Mouse (Mus musculus): ENCODE results near the gene Rslcan18. TPM values are rescaled to one million over a fixed set of nuclear protein-coding genes. Genes with fewer than 3 reads are reported as not detected.
A peak's percentile ranks its signal among the peaks of the same experiment; 100 is the strongest.
"Not testable (repeated sequence)": the region's sequence is repeated elsewhere in the genome, so short reads cannot be mapped to it uniquely, and the experiment has no call there.

Gene Rslcan18
- 0.17 and 0.19 TPM in 2 replicates for polyA plus RNA-seq (2016; fragmentation: Nextera tagmentation; extraction: Ambion mirVana)

GRCm38 (mm10) chr13:67116163-67116562 is at the start of gene Rslcan18:
Rslcan18 (minus strand) TSS chr13:67116263.
- not testable (repeated sequence) for H3K4me1 ChIP-seq; H3K36me3 ChIP-seq; H3K4me3 ChIP-seq; H3K9ac ChIP-seq (replicated peaks); H3K9me3 ChIP-seq; H3K27ac ChIP-seq (replicated peaks); H3K27me3 ChIP-seq; ATAC-seq (ENCODE audit: low FRiP score, low read depth); H3K4me2 ChIP-seq (replicated peaks)
- 93% methylated on average over 8 of the region's 8 CpGs for WGBS

- Histone ChIP-seq H3K4me1 (peaks cover 6% of the 10 kb centered on the region), H3K27me3 (no peaks in the 10 kb centered on the region), H3K36me3 (no peaks in the 10 kb centered on the region), H3K4me3 (peak overlapping the region; percentile 70), H3K27ac (replicated peaks) (peak overlapping the region; percentile 62; the same call in 1 of the 2 replicates), H3K9ac (replicated peaks) (peak overlapping the region; percentile 66), H3K9me3 (no peaks in the 10 kb centered on the region), H3K4me2 (replicated peaks) (peak overlapping the region; percentile 70)
- WGBS = under 1% methylated on average over 18 of the region's 18 CpGs
- ATAC-seq (ENCODE audit: low FRiP score, low read depth) = peak; percentile 98
These were observed 12.1 kb upstream of the Rslcan18 start for GRCm38 (mm10) chr13:67128038-67128721.

- not testable (repeated sequence) for H3K9me3 ChIP-seq; H3K9ac ChIP-seq (replicated peaks); H3K27me3 ChIP-seq; H3K4me1 ChIP-seq; H3K4me3 ChIP-seq; H3K36me3 ChIP-seq; H3K27ac ChIP-seq (replicated peaks)
- H3K4me2 ChIP-seq (replicated peaks) = peak overlapping the region; percentile 70
- peak; percentile 23 for ATAC-seq (ENCODE audit: low FRiP score, low read depth)
- 78% methylated on average over 10 of the region's 10 CpGs for WGBS
These were observed 11.4 kb upstream of the Rslcan18 start for GRCm38 (mm10) chr13:67127507-67127906.

GRCm38 (mm10) chr13:67124460-67124859 is 8.4 kb upstream of the Rslcan18 start:
- H3K4me3 ChIP-seq = no peak overlapping the region
- H3K4me1 ChIP-seq = peaks cover 6% of the 10 kb centered on the region
- H3K9me3 ChIP-seq = no peaks in the 10 kb centered on the region
- WGBS = 95% methylated on average over 1 of the region's 1 CpGs
- H3K4me2 ChIP-seq (replicated peaks) = no peak overlapping the region
- no peak for ATAC-seq (ENCODE audit: low FRiP score, low read depth)
- no peaks in the 10 kb centered on the region for H3K27me3 ChIP-seq
- no peak overlapping the region for H3K27ac ChIP-seq (replicated peaks)
- H3K36me3 ChIP-seq = no peaks in the 10 kb centered on the region
- H3K9ac ChIP-seq (replicated peaks) = no peak overlapping the region

- H3K27ac ChIP-seq (replicated peaks); H3K4me3 ChIP-seq; H3K4me2 ChIP-seq (replicated peaks); ATAC-seq (ENCODE audit: low FRiP score, low read depth); H3K36me3 ChIP-seq; H3K9me3 ChIP-seq; H3K4me1 ChIP-seq; H3K9ac ChIP-seq (replicated peaks); H3K27me3 ChIP-seq: not testable (repeated sequence)
These were observed 5.3 kb upstream of the Rslcan18 start, which contains the start of gene Zfp759 for GRCm38 (mm10) chr13:67121360-67121759. Zfp759 (plus strand) TSS chr13:67121660.

GRCm38 (mm10) chr13:67113287-67113686 is 2.8 kb downstream of the Rslcan18 start:
- no peaks in the 10 kb centered on the region for H3K9me3 ChIP-seq
- 90% methylated on average over 2 of the region's 2 CpGs for WGBS
- H3K27ac ChIP-seq (replicated peaks) = no peak overlapping the region
- no peaks in the 10 kb centered on the region for H3K36me3 ChIP-seq
- ATAC-seq (ENCODE audit: low FRiP score, low read depth) = no peak
- no peak overlapping the region for H3K4me3 ChIP-seq
- no peak overlapping the region for H3K9ac ChIP-seq (replicated peaks)
- H3K4me2 ChIP-seq (replicated peaks) = no peak overlapping the region
- H3K27me3 ChIP-seq = no peaks in the 10 kb centered on the region
- H3K4me1 ChIP-seq = no peaks in the 10 kb centered on the region

GRCm38 (mm10) chr13:67112096-67112495 is 4.0 kb downstream of the Rslcan18 start:
- no peak overlapping the region for H3K4me2 ChIP-seq (replicated peaks)
- ATAC-seq (ENCODE audit: low FRiP score, low read depth) = no peak
- H3K36me3 ChIP-seq = no peaks in the 10 kb centered on the region
- 84% methylated on average over 12 of the region's 12 CpGs for WGBS
- H3K9me3 ChIP-seq = no peaks in the 10 kb centered on the region
- H3K9ac ChIP-seq (replicated peaks) = no peak overlapping the region
- no peaks in the 10 kb centered on the region for H3K27me3 ChIP-seq
- no peak overlapping the region for H3K27ac ChIP-seq (replicated peaks)
- 0 out of 2 replicates have a peak, but pooled peaks cover 5% of the 10 kb centered on the region for H3K4me1 ChIP-seq
- H3K4me3 ChIP-seq = no peak overlapping the region

- H3K36me3 ChIP-seq = peaks cover 9% of the 10 kb centered on the region; the same call in 1 of the 2 replicates
- WGBS = 8% methylated on average over 9 of the region's 9 CpGs
- peak overlapping the region; percentile 64 for H3K4me3 ChIP-seq
- no peak for ATAC-seq (ENCODE audit: low FRiP score, low read depth)
- peak overlapping the region; percentile 68 for H3K4me2 ChIP-seq (replicated peaks)
- H3K4me1 ChIP-seq = 0 out of 2 replicates have a peak, but pooled peaks cover 5% of the 10 kb centered on the region
- no peak overlapping the region for H3K27ac ChIP-seq (replicated peaks)
- H3K9me3 ChIP-seq = no peaks in the 10 kb centered on the region
- H3K27me3 ChIP-seq = no peaks in the 10 kb centered on the region
- no peak overlapping the region for H3K9ac ChIP-seq (replicated peaks)
These were observed 7.2 kb downstream of the Rslcan18 start for GRCm38 (mm10) chr13:67108821-67109206.

- H3K27ac ChIP-seq (replicated peaks) = 0 out of 2 replicates have a peak within 1 kb of the TSS, but pooled peaks have one; percentile 25
- H3K27me3 ChIP-seq = no peaks in the 10 kb centered on the region
- peak within 1 kb of the TSS; percentile 64 for H3K4me3 ChIP-seq
- H3K9me3 ChIP-seq = no peaks in the 10 kb centered on the region
- 0% methylated on average over 17 of the region's 17 CpGs for WGBS
- H3K9ac ChIP-seq (replicated peaks) = peak within 1 kb of the TSS; percentile 65
- peak; percentile 97 for ATAC-seq (ENCODE audit: low FRiP score, low read depth)
- H3K36me3 ChIP-seq = peaks cover 9% of the 10 kb centered on the region; the same call in 1 of the 2 replicates
- H3K4me2 ChIP-seq (replicated peaks) = peak within 1 kb of the TSS; percentile 68
- 0 out of 2 replicates have a peak, but pooled peaks cover 5% of the 10 kb centered on the region for H3K4me1 ChIP-seq
These were observed 7.8 kb downstream of the Rslcan18 start, which contains the start of gene Gm28557 for GRCm38 (mm10) chr13:67108194-67108820. Gm28557 (minus strand) TSS chr13:67108604.

GRCm38 (mm10) chr13:67107681-67108080 is 8.4 kb downstream of the Rslcan18 start:
- Histone ChIP-seq H3K27me3 (no peaks in the 10 kb centered on the region), H3K9me3 (no peaks in the 10 kb centered on the region), H3K9ac (replicated peaks) (peak overlapping the region; percentile 65), H3K27ac (replicated peaks) (no peak overlapping the region), H3K4me1 (0 out of 2 replicates have a peak, but pooled peaks cover 5% of the 10 kb centered on the region), H3K4me3 (peak overlapping the region; percentile 64), H3K36me3 (peaks cover 9% of the 10 kb centered on the region; the same call in 1 of the 2 replicates), H3K4me2 (replicated peaks) (peak overlapping the region; percentile 68)
- peak; percentile 0; the same call in 1 of the 2 replicates for ATAC-seq (ENCODE audit: low FRiP score, low read depth)
- 71% methylated on average over 9 of the region's 9 CpGs for WGBS

- Histone ChIP-seq H3K9me3 (no peaks in the 10 kb centered on the region), H3K4me3 (no peak within 1 kb of the TSS), H3K36me3 (no peaks in the 10 kb centered on the region), H3K4me2 (replicated peaks) (no peak within 1 kb of the TSS), H3K9ac (replicated peaks) (no peak within 1 kb of the TSS), H3K4me1 (no peaks in the 10 kb centered on the region), H3K27me3 (no peaks in the 10 kb centered on the region), H3K27ac (replicated peaks) (no peak within 1 kb of the TSS)
- ATAC-seq (ENCODE audit: low FRiP score, low read depth) = no peak
- WGBS = 91% methylated on average over 10 of the region's 10 CpGs
These were observed 18.2 kb downstream of the Rslcan18 start, which contains the start of gene Zfp708 for GRCm38 (mm10) chr13:67097876-67098275. Zfp708 (minus strand) TSS chr13:67097976.

- Histone ChIP-seq H3K4me3 (no peak overlapping the region), H3K4me1 (no peaks in the 10 kb centered on the region), H3K4me2 (replicated peaks) (no peak overlapping the region), H3K36me3 (no peaks in the 10 kb centered on the region), H3K27me3 (no peaks in the 10 kb centered on the region), H3K9ac (replicated peaks) (no peak overlapping the region), H3K9me3 (no peaks in the 10 kb centered on the region), H3K27ac (replicated peaks) (no peak overlapping the region)
- no peak for ATAC-seq (ENCODE audit: low FRiP score, low read depth)
- 71% methylated on average over 1 of the region's 1 CpGs for WGBS
These were observed 25.9 kb downstream of the Rslcan18 start for GRCm38 (mm10) chr13:67090154-67090553.

All from midbrain, embryonic 12.5 days (tissue).